Mouse (Mus musculus) kidney, postnatal 4 days (tissue): ENCODE data around the gene Gm49027.
"Not testable (repeated sequence)": the region's sequence is repeated elsewhere in the genome, so short reads cannot be mapped to it uniquely, and the experiment has no call there.

Experiments used
- DNase-seq, 2 experiments: peaks; one replicate each; pipeline ENCODE4 v3.0.0; 2021; ENCODE audit warnings: mixed read lengths in 2 of 2

The Gm49027 gene

DNA sequence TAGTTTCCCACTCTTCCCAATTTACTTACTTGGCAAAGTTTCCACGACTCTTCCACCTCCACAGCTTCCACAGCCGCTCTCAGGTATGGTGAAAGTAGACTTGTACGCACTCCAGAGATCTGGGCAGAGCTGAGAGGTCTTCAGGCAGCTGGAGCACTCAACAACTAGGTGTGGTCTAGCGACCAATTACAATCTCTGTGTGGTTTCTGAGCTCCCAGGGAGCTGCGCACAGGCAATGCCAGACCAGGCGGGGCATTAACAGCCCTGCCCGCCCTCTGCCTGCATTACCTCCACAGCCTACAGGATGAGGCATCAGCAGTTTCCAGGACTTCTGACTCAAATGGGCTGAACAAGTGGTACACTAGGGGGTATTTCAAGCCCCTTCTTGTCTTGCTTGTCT, at the start of gene Gm49027:
Gene Gm49027, minus strand, starts transcription at position 208 of the 400 bp plus-strand sequence.
- DNase-seq, result peak in 1 of 2 experiments; percentile 0

DNA sequence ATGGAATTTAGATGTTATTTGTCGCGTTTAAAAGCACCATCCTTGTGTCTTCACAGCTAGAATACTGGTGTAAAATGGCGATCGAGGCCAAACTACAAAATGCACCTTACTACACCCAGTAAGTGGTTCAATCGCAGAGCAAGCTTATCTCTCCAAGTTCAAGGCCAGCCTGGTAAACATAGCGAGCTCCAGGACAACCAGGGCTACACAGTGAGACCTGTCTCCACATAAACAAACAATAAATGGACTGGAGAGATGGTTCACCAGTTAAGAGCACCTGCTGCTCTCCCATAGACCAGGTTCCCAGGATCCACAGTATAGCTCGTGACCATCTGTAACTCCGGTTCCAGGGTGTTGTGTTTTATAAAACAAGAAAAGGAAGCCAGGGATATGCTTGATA, 48.1 kb upstream of the Gm49027 start:
- DNase-seq, result no peak

DNA sequence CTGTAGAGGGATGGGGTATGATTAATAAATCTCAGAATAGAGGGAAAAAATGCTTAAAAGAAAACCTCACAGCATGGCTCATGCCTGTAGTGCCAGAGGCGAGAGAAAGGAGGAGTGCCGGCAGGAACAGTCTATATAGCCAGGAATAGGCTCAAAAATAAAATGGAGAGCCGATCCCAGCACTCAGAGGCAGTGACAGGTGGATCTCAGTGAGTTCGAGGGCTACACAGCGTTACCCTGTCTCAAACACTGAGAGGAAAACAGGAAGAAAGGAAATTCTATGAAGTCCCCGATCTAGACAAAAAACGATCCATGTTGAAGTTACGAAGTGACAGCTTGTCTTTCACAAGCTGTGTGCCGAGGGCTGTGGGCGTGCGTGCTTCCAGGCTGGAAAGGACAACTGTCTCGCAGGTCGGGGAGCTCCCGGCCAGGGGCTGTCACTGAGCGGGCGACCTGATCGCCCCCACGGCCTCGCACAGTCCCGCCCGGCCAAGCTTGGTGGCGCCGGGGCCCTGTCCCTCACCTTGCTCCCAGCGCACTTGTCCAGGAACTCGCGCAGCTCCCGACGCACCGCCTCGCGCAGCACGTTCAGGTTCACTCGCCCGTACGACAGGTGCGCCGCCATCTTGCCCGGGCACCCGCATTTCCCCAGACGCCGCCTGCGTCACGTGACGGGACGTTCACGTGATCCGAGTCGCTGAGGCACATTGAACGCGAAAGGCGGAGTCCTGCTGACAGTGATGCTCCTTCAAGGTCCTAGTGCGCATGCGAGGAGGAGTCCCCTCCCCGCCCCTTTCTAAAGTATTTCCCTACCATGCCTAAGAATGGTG, 47.3 kb upstream of the Gm49027 start, which contains the start of gene Vps33a:
Gene Vps33a, minus strand, starts transcription at position 682 of the 830 bp plus-strand sequence.
- DNase-seq, result peak; percentile 99 to 100

DNA sequence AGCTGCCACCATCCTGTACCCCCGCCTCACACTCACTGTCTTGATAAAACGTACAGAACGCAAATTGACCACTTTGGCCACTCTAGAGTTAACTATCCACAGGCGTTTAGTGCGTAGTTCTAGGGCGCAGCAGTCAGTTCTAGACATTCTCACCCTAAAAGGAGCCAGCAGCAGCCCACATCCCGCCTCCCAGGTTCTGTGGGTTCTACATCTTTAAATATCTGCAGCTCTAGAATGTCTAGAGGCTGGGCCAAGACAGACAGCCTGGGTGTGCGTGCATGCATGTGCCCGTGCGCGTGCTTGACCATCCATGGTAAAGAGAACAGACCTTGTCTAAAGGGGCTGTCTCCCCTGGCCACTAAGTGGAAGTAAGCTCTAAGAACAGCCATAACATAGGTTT, 35.8 kb upstream of the Gm49027 start:
- no peak for DNase-seq

DNA sequence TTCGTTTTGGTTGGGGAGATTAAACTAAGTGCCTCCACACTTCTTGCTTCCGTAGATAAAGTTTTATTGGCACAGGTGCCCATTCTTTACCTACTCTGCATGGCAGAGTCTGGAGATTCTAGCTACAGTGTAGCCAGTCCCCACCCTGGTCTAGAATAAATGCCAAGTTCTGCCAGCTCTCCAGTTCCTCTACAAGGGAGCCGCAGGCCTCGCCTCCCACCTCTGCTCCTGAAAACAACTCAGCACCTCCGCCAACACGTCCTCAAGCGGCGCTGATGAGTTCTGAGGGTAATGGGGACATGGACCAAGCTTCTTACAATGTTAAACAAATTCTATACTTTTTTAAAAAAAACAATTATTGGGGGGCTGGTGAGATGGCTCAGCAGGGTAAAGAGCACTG, 34.3 kb upstream of the Gm49027 start:
- no peak for DNase-seq

DNA sequence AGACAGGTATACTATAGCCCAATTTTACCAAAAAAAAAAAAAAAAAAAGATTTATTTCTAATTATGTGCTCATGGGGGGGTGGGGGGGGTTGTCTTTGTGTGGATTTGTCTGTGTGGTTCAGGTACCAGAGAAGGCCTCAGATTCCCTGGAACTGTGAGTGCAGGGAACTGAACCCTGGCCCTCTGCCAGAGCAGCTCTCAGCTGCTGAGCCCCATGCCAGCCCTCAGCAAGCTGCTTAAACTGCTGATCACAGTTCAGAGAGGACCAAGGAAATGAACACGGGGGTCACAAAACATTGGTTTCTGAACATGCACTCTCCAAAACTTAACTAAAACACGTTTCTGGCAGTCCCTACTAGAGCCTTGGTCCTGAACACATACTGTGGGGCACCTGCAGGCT, 31.2 kb upstream of the Gm49027 start:
- DNase-seq, result peak in 1 of 2 experiments; percentile 23

DNA sequence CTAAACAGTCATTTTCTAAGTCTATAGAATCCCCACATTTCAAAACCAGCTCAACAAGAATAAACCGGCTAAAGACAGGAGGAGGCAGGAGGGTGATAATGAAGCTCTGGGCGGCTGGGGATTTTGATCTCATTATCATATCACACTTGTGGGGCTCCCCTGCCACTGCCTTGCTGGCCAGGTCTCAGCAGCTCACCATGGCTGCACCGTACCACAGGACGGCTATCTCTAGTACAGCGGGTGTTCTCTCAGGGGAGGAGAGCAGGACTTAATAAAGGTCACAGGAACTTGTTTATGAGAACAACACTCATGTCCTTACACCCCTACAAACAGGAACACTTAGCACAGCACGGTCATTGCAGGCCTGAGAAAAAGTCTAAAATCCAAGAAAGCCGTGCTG, 30.4 kb upstream of the Gm49027 start:
- no peak for DNase-seq

DNA sequence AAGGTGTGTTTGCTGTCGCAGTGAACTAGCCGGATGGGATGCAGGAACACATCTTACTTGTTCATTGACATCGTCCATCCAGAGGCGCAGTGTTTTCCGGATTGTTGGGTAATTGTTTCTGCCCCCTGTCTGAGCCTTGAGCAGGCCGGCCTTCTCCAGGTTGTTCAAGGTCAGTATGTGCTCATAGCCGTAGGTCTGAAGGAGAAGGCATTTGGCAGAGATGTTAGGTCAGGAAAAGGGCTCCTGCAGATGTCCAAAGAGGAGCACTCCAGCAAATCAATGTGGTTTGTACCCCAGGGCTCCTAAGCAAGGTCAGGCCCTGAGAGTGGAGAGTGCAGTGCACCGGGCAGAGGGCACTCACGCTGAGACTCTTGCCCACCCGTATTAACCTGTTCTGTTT, 8.5 kb upstream of the Gm49027 start:
- peak in 1 of 2 experiments; percentile 0 for DNase-seq

DNA sequence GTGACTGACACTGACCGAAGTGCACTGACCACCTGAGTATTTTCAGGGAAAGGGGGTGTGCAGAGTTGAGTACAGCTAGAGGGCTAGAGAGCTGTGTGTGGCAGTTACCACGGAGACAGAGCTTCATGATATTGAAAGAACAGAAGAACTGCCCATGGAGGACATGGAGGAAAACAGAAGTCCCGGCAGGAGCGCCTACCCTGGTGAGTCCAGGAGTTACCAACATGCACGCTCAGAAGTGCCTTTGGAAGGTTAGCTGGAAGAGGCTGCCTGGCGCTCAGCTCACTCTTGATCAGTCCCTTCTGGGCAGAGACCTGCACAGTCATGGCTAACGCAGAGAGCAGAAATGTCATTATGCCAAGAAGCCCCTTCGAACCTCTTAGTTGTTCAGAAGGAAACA, 4.8 kb upstream of the Gm49027 start:
- DNase-seq, result peak in 1 of 2 experiments; percentile 0

DNA sequence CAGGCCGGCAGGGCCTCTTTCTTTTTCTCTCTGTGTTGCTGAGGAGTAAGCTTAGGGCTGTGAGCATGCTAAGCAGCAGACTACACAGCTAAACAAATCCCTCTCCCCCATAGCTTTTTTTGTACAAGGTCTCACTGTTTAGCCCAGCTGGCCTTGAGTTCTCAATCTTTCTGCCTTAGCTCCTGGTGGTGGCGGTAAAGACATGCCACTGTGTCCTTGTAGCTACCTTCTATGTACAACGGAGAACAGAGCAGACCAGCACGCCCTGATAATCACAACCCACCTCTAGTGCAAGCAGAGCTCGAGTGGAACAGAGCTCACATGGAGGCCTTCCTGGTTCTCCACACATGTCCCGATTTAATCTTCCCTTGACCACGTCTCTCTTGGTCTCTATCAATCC, 3.4 kb upstream of the Gm49027 start:
- DNase-seq, result peak in 1 of 2 experiments; percentile 0

DNA sequence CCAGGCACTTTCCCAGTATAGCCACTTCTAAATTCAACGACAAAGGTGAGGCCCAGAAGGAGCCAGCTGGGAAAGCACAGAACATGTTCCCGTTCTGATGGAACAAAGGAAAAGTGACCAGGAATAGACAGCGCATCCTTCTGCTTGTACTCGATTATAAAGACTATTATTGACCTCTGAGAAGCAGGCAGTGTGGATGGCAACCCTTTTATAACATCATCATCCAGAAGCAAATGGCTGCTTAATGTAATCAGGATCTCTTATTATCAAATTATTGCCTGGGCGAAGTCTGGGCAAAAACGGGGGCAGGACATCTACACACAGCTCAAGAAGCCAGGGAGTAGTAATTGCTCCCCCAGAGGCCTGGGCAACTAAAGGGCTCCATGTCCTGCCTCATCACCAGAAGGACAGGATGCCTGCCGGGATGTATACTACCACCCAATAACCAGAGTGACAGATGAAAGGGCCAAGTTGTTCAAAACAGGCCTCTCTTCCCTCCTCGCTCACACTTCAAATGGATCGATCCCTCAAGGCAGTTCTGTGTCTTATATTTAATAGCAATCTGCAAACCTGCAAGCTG, 718 bp upstream of the Gm49027 start:
- DNase-seq, result peak in 1 of 2 experiments; percentile 0

DNA sequence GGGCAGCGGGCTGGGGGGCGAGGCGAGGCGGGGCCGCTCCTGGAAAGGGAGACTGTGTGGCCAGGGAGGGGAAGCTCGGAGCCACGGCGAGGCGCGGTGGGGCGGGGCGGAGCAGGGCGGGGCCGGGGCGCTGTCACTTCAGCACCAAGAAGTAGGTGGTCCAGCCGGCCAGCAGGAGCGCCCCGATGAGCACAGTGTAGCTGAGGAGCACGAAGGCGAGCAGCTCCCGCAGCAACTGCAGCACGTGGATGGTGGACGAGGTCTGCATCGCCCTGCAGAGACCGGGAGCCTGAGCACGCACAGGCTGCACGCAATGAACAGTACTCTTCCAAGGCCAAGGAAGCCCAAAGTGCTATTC, 916 bp downstream of the Gm49027 start:
- DNase-seq, result peak; percentile 93 to 95

DNA sequence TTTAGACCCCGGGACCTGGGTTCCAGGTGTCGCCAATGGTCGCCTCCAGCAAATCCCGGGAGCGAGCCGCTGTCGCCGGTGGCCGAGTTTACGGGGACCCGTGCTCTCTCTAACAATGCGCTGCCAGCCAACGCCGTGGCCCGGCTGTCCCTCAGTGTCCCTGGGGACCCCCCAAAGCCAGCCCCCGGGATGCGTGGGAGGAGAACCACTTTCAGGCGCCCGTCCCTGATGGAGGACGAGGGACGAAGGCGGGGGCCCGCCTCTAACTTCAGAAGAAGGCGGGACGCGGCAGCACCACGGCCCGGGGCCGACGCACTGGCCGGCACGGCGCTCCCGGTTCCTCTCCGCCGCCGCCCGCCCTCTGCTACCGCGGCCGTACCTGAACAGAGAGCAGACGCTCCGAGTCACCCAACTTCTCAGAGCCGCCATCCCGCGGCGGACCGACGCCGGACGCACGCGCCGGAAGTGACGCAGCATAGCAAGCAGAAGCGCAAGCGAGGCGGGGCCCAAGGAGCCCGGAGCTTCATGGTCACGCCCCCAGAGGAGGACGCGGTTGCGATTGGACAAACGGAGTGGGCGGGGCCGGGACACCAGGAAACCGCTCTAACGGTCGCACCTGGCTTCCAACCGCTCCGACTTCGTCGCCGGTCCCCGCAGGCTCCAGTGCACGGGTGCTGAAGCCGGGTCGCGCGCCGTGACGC, 1.4 kb downstream of the Gm49027 start, which contains the start of gene Diablo:
Gene Diablo, minus strand, starts transcription at position 485 of the 701 bp plus-strand sequence.
- DNase-seq, result peak; percentile 99 to 100

DNA sequence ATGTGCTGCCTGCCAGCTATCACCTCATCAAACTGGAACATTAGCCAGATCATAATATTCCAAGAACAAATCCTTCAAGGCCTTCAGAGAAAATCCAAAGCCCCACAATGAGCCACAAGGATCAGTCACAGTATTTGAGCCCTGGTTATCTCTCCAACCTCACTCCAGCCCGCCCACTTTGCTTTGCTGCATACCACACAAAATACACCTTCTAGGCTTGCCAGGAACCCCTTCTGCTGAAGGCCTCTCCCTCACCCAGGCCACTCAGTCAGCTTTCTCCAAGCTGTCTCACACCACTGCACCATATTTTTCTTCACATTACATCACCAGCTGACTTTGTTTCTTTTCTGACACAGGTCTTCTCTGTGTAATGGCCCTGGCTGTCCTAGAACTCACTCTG, 3.1 kb downstream of the Gm49027 start:
- no peak for DNase-seq

DNA sequence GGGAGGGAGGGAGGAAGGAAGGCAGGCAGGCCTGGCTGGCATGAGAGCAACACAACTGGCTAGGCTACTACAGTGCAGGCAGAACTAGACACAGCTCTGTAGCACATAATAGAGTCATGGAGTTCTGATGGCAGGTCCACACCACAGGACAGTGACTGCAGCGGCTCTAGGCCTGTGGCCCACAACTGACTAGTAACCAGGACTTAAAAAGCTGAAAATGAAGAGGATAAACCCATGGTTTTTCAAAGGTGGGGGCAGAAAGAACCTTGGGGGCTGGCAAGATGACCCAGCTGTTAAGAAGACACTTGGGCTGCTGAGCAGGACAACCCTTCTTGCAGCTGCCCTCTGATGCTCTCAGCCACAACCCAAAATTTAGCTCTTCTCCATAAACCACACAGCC, 3.7 kb downstream of the Gm49027 start:
- no peak for DNase-seq

DNA sequence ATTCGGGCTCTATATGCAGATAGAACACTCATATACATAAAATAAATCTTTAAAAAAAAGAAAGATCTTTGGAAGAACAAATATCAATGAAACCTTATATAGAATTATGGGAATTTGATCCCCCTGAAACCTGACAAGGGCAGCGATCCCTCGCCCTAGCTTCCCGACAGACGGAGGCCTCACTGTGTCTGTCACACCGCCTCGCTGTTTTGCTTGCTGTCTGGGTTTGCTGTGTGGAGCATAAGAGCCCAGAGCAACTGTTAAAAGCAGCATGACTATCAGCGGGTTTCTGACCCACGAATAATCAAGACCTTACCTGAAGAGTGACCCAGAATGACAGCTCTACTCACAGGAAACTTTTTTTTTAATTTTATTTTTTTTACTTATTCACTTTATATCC, 4.6 kb downstream of the Gm49027 start:
- no peak for DNase-seq

DNA sequence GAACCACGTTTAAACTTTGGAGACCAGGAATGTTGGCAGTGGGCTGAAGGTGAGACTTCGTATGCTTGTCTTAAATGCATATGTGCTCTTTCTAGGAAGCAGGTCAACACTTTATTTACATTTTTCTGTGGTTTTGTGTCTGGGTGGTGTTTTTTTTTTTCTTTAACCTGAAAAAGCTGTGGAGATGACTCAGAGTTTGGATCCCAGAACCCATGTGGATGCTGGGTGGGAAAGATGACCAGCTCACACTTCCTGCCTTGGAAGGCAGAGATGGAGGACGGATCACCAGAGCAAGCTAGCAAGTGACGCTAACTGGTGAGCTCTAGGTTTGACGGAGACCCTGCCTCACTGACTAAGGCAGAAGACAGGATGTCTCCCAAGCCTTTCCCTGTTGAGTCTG, 10.4 kb downstream of the Gm49027 start:
- no peak for DNase-seq

DNA sequence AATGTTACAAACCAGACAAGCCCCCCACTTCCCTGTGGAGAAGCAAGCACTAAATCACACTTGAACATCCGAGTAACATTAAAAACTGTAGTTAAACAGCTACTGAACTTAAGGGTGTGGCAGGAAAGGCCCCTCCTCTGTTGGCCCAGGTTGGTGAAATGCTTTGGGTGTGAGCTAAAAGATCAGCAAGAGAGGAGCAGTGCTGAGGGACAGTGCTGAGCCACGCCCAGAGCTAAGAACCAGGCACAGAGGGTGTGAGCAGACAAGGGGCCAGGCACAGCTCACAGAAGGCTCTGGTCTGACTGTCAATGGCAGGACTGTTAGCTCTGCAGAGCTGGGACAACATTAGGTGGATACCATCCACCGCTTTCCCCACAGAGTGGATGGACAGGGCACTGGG, 13.2 kb downstream of the Gm49027 start:
- DNase-seq, result no peak

DNA sequence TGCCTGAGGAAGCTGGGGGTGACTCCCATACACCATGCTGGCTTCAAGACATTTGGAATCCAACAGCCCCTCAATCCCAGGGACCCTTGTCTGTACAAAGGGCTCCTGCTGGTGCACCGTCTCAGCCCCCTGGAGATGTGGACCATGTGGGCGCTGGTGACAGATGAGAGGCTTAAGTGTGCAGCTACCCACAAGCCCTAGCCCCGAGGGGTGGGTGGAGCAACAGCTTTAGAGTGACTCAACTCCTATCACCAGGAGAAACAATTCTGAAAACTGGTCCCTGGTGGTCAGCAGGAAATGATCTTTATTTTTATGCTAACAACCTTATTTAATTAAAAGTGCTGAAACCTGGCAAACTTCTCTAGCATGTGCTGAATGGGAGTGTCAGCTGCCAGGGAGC, 13.9 kb downstream of the Gm49027 start:
- DNase-seq, result not testable (repeated sequence)

DNA sequence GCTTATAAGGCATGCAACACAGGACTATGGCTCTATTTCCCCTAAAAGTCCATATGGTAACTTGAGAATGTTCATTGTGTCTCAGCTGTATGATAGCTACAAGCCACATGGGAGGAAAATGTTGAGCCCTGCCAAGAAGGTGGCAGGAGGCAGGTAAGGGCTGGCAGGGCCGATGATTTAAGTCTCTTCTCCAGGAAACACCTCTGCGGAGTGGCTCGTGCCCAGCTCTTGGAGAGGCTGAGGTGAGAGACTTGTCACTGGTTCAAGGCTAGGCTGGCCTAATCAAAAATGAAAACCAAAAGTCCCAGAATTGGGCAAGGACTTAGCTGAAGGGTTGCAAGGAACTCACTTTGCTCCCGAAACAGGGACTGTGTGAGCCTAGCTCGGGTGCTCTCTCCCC, 15.1 kb downstream of the Gm49027 start, which contains the start of gene B3gnt4:
Gene B3gnt4, plus strand, starts transcription at position 301 of the 400 bp plus-strand sequence.
- no peak for DNase-seq

DNA sequence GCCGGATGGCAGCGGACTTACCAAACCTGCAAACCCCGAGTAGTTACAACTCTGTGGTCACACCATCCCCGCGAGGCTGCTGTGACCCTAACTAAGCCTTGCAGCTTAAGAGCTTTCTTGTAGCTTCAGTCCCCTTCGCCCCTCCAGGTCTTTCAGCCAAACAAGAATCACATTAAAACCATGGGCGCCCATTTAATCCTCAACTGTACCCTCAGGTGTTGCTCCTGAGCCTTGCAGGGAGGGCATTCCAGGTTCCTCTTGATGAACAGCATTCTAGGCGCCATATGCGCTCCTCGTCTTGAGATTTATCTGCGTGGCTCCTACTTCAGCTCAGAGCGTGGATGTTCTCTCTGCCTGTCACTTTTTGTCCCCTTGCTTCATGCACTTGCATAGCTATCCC, 16.4 kb downstream of the Gm49027 start:
- DNase-seq, result no peak

DNA sequence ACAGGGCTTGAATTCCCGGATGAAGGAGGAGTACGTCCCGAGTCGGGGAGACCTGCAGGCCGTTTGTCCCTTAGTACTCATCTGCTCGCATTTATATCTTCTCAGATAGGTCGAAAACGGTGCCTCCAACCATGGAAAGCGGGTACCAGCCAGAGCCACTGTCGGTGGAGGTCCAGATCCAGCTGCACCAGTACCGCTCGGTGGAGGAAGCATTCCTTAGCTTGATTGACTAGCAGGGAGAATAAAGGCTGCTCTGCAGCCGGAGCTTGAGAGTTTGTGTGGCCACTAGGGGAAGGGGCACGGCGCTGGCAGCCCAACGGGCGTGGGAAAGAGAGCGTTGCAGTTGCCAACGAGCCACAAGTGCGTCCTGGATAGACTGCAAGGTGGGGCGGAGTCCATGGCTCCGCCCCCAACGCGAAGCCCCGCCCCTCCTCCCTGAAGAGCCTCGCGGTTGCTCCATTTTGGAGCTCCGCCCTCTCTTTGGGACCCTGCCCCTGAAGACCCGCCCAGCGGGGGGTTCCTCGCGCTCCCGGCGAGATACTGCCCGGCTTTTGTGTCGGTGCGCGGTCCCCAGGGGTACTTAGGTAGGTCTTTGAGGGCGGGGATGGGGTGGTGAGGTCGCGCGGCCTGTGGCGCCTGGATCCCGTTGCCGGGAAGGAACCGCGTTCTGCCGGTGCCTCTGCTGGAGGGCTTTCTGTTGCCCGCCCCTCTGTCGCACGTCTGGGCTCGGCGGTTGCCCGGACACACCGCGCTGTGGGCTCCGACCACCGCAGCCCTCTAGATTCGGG, 17.2 kb downstream of the Gm49027 start:
- DNase-seq, result peak; percentile 92 to 93

DNA sequence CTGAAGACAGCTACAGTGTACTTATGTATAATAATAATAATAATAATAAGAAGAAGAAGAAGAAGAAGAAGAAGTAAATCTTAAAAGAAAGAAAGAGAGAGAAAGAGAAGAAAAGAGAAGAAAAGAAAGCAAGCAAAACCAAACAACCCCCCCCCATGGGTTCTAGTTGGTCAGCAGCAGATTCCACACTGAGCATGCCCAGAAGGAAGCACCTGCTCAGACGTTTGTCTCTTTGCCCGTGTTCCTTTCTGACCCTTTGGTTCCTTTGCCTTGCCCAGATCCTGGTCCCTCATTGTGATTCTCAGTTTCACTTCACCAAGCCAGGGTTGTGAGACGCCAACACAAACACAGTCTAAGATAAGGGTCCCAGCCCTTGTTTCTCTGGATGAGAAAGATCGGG, 23.3 kb downstream of the Gm49027 start:
- no peak for DNase-seq
